Mouse (Mus musculus) liver, adult 2 months (tissue): ENCODE data around the gene Dnajc13. TPM values are rescaled to one million over a fixed set of nuclear protein-coding genes. Genes with fewer than 3 reads are reported as not detected.

Experiments
- DNase-seq: peaks from one replicate; pipeline ENCODE4 v3.0.0-alpha.2; 2011; ENCODE audit warnings: low read depth, low spot score; ENCODE audit errors: extremely low read depth
- H3K27ac ChIP-seq: fragments of 200-500 bp; replicated peaks from 2 replicates; pipeline ENCODE4 v1.5.1; 2012; ENCODE audit warnings: low read depth, mild to moderate bottlenecking, control low read depth, inconsistent platforms, low read length; ENCODE audit not compliant: insufficient read depth
- H3K27me3 ChIP-seq: fragments of 200-500 bp; 2 replicates; pipeline ENCODE4 v1.6.1; 2012; ENCODE audit warnings: mild to moderate bottlenecking, moderate library complexity, low read length, inconsistent platforms; ENCODE audit not compliant: control insufficient read depth, insufficient read depth
- H3K36me3 ChIP-seq: fragments of 200-500 bp; 2 replicates; pipeline ENCODE4 v1.6.1; 2012; ENCODE audit warnings: low read length, inconsistent platforms; ENCODE audit not compliant: control insufficient read depth, insufficient read depth
- H3K4me1 ChIP-seq: fragments of 200-500 bp; 2 replicates; pipeline ENCODE4 v1.6.1; 2011; ENCODE audit warnings: low read length; ENCODE audit not compliant: control insufficient read depth, insufficient read depth
- H3K4me3 ChIP-seq: fragments of 200-500 bp; 2 replicates; pipeline ENCODE4 v1.5.1; 2011; ENCODE audit warnings: low read depth, mild to moderate bottlenecking, control low read depth, low read length, moderate library complexity; ENCODE audit not compliant: insufficient read depth
- H3K79me2 ChIP-seq: fragments of 200-500 bp; 2 replicates; pipeline ENCODE4 v1.6.1; 2012; ENCODE audit warnings: inconsistent platforms, mild to moderate bottlenecking, low read length, moderate library complexity; ENCODE audit not compliant: control insufficient read depth, insufficient read depth
- H3K9ac ChIP-seq: fragments of 200-500 bp; 2 replicates; pipeline ENCODE4 v1.6.1; 2012; ENCODE audit warnings: low read depth, mild to moderate bottlenecking, control low read depth, inconsistent platforms, low read length
- CTCF ChIP-seq: fragments of 200-500 bp; IDR thresholded peaks from 2 replicates; pipeline ENCODE4 v1.5.1; 2011; ENCODE audit warnings: low read depth, low read length, control low read depth
- POLR2A ChIP-seq: fragments of 200-500 bp; IDR thresholded peaks from 2 replicates; pipeline ENCODE4 v1.6.1; 2011; ENCODE audit warnings: low read length, control low read depth; ENCODE audit not compliant: insufficient read depth; ENCODE audit errors: extremely low read depth
- WGBS: fragments of 180-500 bp; shearing (Covaris S2); methylation state at CpG from one replicate; pipeline ENCODE4 v1.1.7; 2018; 5-methylcytosine and 5-hydroxymethylcytosine counted together
- polyA plus RNA-seq: library from polyadenylated mRNA; depleted of rRNA; stranded (reverse); fragments of >200 nt; gene quantifications from 2 replicates; pipeline ENCODE4 v1.2.3, GENCODE M21; 2012
- total RNA-seq: library from RNA; depleted of rRNA; stranded (reverse); fragments of >200 nt; gene quantifications from 2 replicates; pipeline ENCODE4 v1.2.3, GENCODE M21; 2014

Dnajc13 gene
- total and polyA plus RNA-seq, 2 experiments: 18.6 to 25.8 TPM

DNA sequence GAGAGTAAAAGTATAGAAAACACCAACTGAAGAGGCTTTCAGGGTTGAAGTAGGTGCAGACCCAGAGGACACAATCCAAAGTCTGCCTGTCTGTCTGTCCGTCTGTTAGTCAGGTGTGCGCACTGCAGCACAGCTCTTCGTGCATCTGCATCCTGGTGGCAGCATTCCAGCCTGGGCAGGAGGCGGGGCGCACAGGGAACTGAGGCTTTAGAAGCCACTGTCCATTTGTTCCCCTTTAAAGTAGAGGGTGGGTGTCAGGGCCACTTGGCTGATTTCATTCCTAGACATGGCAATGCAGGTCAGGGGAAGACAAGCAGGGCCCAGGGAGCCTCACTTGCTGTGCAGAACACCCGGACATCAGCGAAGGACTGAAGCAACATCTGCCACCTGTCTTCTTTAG is 105.4 kb downstream of the Dnajc13 start:
- DNase-seq: no peak
- Histone ChIP-seq H3K9ac (no peak overlapping the region), H3K27me3 (no peaks in the 10 kb centered on the region), H3K36me3 (peaks cover 54% of the 10 kb centered on the region), H3K4me3 (no peak overlapping the region), H3K27ac (no peak overlapping the region), H3K79me2 (no peaks in the 10 kb centered on the region), H3K4me1 (peaks cover 7% of the 10 kb centered on the region; the same call in 1 of the 2 replicates)
- TF ChIP-seq CTCF: no peak
- no peak for TF ChIP-seq POLR2A
- 96% methylated on average over 7 of the region's 7 CpGs for WGBS

GRCm38 (mm10) chr9:104156506-104156905 is 106.2 kb downstream of the Dnajc13 start:
- H3K27me3 ChIP-seq: no peaks in the 10 kb centered on the region
- peaks cover 54% of the 10 kb centered on the region for H3K36me3 ChIP-seq
- no peak for DNase-seq
- no peak overlapping the region for H3K9ac ChIP-seq
- peaks cover 4% of the 10 kb centered on the region; the same call in 1 of the 2 replicates for H3K4me1 ChIP-seq
- H3K4me3 ChIP-seq: no peak overlapping the region
- no peak overlapping the region for H3K27ac ChIP-seq
- no peaks in the 10 kb centered on the region for H3K79me2 ChIP-seq
- over 99% methylated on average over 8 of the region's 8 CpGs for WGBS
- TF ChIP-seq POLR2A: no peak
- TF ChIP-seq CTCF: no peak

DNA sequence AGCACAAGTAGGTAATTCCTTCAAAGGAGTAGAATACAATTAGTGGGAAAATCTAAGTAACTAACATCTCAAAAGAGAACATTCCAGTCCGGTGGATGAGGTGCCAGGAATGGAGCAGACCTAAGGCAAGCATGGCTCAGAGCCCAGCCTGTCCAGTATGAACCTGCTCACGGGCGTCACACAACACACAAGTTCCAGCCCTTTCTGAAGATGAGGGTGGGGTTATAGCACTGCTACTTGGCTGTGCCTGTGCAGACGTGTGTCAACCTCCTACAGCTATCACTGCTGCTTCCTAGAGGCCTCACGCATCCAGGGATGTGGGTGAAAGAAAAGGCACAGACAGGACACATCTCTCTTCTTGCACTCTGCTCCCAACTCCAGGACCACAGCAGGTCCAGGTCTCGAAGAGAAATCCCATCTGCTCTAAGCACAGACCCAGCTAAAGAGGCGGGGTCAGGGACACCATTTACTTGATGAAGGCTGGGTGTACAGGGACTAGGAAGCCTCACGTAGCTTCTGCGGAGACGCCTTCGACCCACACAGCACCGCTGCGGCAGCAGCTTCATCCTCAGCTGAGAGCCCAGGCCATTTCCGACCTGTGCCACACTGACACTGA is 107.5 kb downstream of the Dnajc13 start:
- Histone ChIP-seq H3K27ac (no peak overlapping the region), H3K79me2 (no peaks in the 10 kb centered on the region), H3K9ac (no peak overlapping the region), H3K27me3 (no peaks in the 10 kb centered on the region), H3K4me1 (no peaks in the 10 kb centered on the region), H3K36me3 (peaks cover 58% of the 10 kb centered on the region), H3K4me3 (no peak overlapping the region)
- no peak for DNase-seq
- 97% methylated on average over 14 of the region's 14 CpGs for WGBS
- TF ChIP-seq POLR2A: no peak
- TF ChIP-seq CTCF: no peak

DNA sequence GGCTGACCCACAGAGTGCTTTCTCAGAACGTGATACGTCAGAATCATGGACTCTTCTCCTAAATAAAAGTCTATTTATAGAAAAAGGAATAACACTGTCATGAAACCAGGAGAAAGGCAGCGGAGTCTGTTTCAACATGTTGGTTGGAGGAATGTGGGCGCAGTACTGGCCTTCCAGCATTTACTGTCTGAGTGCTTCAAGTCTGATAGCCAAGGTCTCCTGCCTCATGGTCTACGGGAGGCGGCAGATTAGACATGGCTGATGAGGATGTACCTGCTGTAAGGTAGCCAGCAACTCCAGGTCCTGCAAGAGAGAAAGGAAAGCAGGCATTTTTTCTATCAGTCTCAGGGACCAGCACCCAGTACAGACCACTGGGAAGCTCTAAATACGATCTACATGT is 110.6 kb downstream of the Dnajc13 start:
- 95% methylated on average over 7 of the region's 7 CpGs for WGBS
- Histone ChIP-seq H3K27ac (no peak overlapping the region), H3K79me2 (no peaks in the 10 kb centered on the region), H3K4me1 (no peaks in the 10 kb centered on the region), H3K9ac (no peak overlapping the region), H3K36me3 (peaks cover 34% of the 10 kb centered on the region), H3K4me3 (no peak overlapping the region), H3K27me3 (no peaks in the 10 kb centered on the region)
- no peak for DNase-seq
- TF ChIP-seq CTCF: no peak
- no peak for TF ChIP-seq POLR2A

- TF ChIP-seq CTCF (no peak), POLR2A (no peak)
- DNase-seq: peak; percentile 53
- H3K9ac ChIP-seq: no peak overlapping the region
- WGBS: 70% methylated on average over 7 of the region's 7 CpGs
- no peaks in the 10 kb centered on the region for H3K4me1 ChIP-seq
- H3K27me3 ChIP-seq: no peaks in the 10 kb centered on the region
- H3K4me3 ChIP-seq: no peak overlapping the region
- peaks cover 17% of the 10 kb centered on the region for H3K36me3 ChIP-seq
- H3K79me2 ChIP-seq: no peaks in the 10 kb centered on the region
- no peak overlapping the region for H3K27ac ChIP-seq
Measured at GRCm38 (mm10) chr9:104148969-104149368, 113.8 kb downstream of the Dnajc13 start.

- no peak for TF ChIP-seq CTCF
- TF ChIP-seq POLR2A: no peak
- peaks cover 1% of the 10 kb centered on the region; the same call in 1 of the 2 replicates for H3K4me1 ChIP-seq
- 74% methylated on average over 7 of the region's 7 CpGs for WGBS
- no peaks in the 10 kb centered on the region for H3K79me2 ChIP-seq
- no peaks in the 10 kb centered on the region for H3K27me3 ChIP-seq
- no peak overlapping the region for H3K4me3 ChIP-seq
- peaks cover 8% of the 10 kb centered on the region for H3K36me3 ChIP-seq
- H3K27ac ChIP-seq: no peak overlapping the region
- H3K9ac ChIP-seq: no peak overlapping the region
- no peak for DNase-seq
Measured at GRCm38 (mm10) chr9:104146683-104147082, 116.0 kb downstream of the Dnajc13 start.
